Mouse (Mus musculus) 416B (cell line): ENCODE data around the gene Eif5a.
"Not testable (repeated sequence)": the region's sequence is repeated elsewhere in the genome, so short reads cannot be mapped to it uniquely, and the experiment has no call there.

ENCODE experiments used
- DNase-seq: peaks from one replicate; pipeline ENCODE4 v3.0.0; 2011; ENCODE audit warnings: low read depth

Eif5a gene

GRCm38 (mm10) chr11:69921114-69922011 lies at the start of gene Eif5a:
Gene Eif5a, minus strand, starts transcription at chr11:69921958.
- peak; percentile 100 for DNase-seq

GRCm38 (mm10) chr11:69970775-69971174 lies 49.0 kb upstream of the Eif5a start:
- DNase-seq: no peak

- no peak for DNase-seq
Measured at GRCm38 (mm10) chr11:69970222-69970621, 48.5 kb upstream of the Eif5a start.

DNA sequence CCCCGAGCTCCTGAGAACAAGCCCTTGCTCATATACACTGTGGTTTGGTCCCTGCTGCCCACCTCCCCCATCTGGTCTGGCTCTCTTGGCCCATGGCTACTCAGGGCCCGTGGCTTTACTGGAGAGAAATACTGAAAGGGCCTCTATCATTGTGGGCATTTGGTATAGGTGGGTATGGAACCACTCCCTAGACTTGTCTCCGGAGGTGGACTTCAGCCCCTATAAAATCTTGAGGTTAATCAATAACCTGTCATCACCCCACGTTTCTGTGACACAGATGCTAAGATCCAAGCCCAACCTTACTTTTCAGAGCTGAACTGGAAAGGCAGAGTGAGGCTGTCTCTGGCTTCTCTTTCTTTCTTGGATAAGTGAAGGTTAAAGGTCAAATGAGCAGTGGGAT lies 47.0 kb upstream of the Eif5a start:
- DNase-seq: no peak

GRCm38 (mm10) chr11:69966860-69967517 lies 45.2 kb upstream of the Eif5a start:
- no peak for DNase-seq

- DNase-seq: no peak
Measured at GRCm38 (mm10) chr11:69966006-69966859, 44.5 kb upstream of the Eif5a start.

GRCm38 (mm10) chr11:69965271-69966005 lies 43.7 kb upstream of the Eif5a start:
- DNase-seq: no peak

DNA sequence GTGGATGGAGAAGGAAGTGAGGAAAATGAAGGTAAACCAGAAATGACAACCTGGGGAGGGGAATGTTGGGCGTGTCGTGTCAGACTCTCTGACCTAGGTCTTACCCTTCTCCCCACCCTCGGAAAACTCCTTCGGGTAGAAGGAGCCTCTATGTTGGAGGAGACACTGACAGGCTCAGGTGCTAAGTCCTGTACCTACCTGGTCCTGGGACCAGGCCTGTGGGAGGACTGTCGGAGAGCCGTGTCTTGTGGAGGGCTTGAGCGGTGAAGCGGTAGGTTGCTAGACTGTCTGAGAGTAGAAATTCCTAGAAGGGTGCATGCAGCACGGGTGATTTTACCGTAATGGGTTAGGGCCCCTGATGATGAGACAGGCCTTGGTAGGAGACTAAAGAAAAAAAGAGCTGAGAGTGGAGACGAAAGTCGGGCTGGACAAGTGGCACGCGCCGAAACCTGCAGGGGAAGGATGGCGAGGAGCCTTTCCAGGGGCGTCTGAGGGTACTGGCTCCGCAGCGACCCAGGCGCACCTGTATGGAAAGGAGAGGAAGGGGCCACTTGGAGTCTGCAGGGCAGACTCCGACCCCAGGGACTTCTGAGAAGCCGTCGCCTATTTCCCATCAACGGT lies 43.0 kb upstream of the Eif5a start, which contains the start of gene Cldn7:
Cldn7 (plus strand) TSS at position 130 of the 621 bp plus-strand sequence.
- DNase-seq: no peak

- no peak for DNase-seq
Measured at GRCm38 (mm10) chr11:69961841-69962240, 40.1 kb upstream of the Eif5a start.

- DNase-seq: peak; percentile 39
Measured at GRCm38 (mm10) chr11:69960616-69961015, 38.9 kb upstream of the Eif5a start.

DNA sequence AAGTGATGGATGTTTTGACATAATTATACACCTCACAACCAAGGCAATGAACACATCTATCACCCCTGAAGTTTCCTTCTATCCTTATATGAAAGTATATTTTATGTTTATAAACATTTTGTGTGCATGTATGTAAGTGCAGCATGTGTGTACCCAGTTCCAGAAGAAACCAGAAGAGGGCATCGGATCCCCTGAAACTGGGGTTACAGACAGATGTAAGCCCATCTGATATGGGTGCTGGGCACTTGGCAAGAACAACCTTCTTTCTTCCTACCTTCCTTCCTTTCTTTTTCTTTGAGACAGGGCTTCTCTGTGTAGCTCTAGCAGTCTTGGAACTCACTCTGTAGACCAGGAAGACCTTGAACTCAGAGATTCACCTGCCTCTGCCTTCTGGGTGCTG lies 34.5 kb upstream of the Eif5a start:
- peak; percentile 60 for DNase-seq

DNA sequence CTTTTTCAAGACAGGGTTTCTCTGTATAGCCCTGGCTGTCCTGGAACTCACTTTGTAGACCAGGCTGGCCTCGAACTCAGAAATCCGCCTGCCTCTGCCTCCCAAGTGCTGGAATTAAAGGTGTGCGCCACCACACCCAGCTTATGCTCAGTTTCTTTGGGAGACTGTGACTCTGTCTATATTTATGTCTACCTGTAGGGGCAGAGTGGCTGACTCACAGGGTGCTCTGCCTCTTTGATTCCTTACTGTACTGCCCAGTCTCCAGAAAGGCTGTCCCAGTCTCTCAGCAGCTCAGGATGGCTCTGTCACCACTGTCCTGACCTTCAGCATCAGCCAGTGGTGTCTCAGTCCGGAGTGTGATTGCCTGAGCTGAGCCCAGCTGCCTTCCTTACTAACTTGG lies 33.9 kb upstream of the Eif5a start:
- not testable (repeated sequence) for DNase-seq

GRCm38 (mm10) chr11:69953267-69953915 lies 31.6 kb upstream of the Eif5a start:
- no peak for DNase-seq

DNA sequence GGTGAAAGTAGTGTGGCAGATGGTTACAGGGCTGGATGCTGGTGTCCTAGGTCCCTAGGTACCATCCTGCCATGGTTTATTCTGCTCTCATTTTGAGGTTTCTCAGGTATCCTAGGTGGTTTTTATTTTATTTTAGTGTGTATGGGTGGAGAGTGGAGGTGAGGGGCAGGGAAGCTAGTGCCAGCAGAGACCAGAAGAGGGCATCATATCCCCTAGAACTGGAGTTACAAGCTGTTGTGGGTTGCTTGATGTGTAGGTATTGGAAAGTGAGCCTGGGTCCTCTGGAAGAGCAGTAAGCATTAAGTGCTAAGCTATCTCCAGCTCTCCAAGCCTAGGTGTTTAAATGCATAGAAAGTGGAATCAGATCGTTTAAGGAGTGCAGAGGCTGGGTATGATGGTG lies 30.5 kb upstream of the Eif5a start:
- peak; percentile 46 for DNase-seq

DNA sequence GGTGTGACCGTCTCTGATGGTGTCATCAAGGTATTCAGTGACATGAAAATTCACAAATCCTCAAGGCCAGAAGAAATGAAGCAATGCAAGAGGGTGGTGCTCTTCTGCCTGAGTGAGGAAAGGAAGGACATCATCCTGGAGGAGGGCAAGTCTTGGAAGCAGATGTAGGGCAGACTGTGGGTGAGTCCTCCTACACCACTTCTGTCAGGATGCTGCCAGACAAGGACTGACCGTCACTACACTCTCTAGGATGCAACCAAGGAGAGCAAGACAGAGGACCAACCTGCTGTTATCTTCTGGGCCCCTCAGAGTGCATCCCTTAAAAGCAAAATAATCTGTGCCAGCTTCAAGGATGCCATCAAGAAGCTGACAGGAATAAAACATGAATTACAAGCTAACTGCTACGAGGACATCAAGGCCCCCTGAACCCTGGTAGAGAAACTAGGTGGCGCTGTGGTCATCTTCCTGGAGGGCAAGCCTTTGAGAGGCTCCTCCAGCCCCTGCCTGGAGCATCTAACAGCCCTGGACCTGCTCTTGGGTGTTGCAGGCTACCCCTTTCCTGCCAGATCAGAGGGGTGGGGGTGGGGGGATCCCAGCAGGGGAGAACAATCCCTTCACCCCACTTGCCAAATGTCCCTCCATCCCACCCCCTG lies 29.2 kb upstream of the Eif5a start:
- DNase-seq: peak; percentile 50

DNA sequence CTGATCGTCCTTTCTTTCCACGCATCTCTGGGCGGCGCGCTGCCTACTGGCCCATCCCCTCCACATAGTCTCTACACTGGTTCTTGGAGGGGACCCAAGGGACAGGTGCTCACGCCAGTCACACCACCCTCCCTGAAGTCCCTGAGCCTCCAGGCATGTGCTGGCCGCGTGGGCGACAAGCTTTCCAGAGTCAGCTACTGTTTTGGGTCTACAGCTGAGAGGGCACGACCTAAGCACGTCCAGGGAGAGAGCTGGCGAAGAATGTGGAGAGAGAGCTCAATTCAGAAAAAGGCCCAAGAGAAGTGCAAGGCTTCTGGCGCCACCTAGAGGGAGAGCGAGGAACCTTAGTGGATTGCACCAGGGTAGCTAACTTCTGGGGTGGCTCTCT lies 27.0 kb upstream of the Eif5a start:
- peak; percentile 90 for DNase-seq

GRCm38 (mm10) chr11:69948066-69948762 lies 26.5 kb upstream of the Eif5a start, which contains the start of gene Slc2a4:
Gene Slc2a4, minus strand, starts transcription at chr11:69948188.
- peak; percentile 92 for DNase-seq

- DNase-seq: peak; percentile 52
Measured at GRCm38 (mm10) chr11:69947337-69948065, 25.7 kb upstream of the Eif5a start.
